Mouse (Mus musculus) intestine, postnatal 0 days (tissue): ENCODE data around the gene Ston1. TPM values are rescaled to one million over a fixed set of nuclear protein-coding genes. Genes with fewer than 3 reads are reported as not detected.

Experiments
- ATAC-seq: fragments of 200-750 bp; cut with Nextera tagmentation; 2 replicates; pipeline ENCODE4 v1.8.0; 2017; ENCODE audit warnings: mild to moderate bottlenecking, moderate TSS enrichment, moderate library complexity
- H3K27ac ChIP-seq: fragments of 300-500 bp; sonication (generic); 2 replicates; pipeline ENCODE4 v1.5.1; 2014; ENCODE audit warnings: mild to moderate bottlenecking, low read depth, low read length, moderate library complexity
- H3K27me3 ChIP-seq: fragments of 300-500 bp; sonication (generic); replicated peaks from 2 replicates; pipeline ENCODE4 v1.6.1; 2014; ENCODE audit warnings: low read length, mixed read lengths; ENCODE audit not compliant: control insufficient read depth, insufficient read depth
- H3K36me3 ChIP-seq: fragments of 300-500 bp; sonication (generic); 2 replicates; pipeline ENCODE4 v1.6.1; 2014; ENCODE audit warnings: mild to moderate bottlenecking, moderate library complexity; ENCODE audit not compliant: control insufficient read depth, insufficient read depth
- H3K4me1 ChIP-seq: fragments of 300-500 bp; sonication (generic); replicated peaks from 2 replicates; pipeline ENCODE4 v1.6.1; 2014; ENCODE audit warnings: antibody characterized with exemption, low read length, mixed read lengths; ENCODE audit not compliant: control insufficient read depth, insufficient read depth
- H3K4me2 ChIP-seq: fragments of 300-500 bp; sonication (generic); replicated peaks from 2 replicates; pipeline ENCODE4 v1.6.1; 2014; ENCODE audit warnings: low read depth, mild to moderate bottlenecking, moderate library complexity
- H3K4me3 ChIP-seq: fragments of 300-500 bp; sonication (generic); 2 replicates; pipeline ENCODE4 v1.5.1; 2014; ENCODE audit warnings: low read depth, low read length
- H3K9ac ChIP-seq: fragments of 300-500 bp; sonication (generic); 2 replicates; pipeline ENCODE4 v1.6.1; 2014; ENCODE audit warnings: mild to moderate bottlenecking, low read depth, low read length
- H3K9me3 ChIP-seq: fragments of 300-500 bp; sonication (generic); 2 replicates; pipeline ENCODE4 v1.6.1; 2016; ENCODE audit warnings: mixed run types; ENCODE audit not compliant: control insufficient read depth
- CTCF ChIP-seq: sonication (generic); IDR thresholded peaks from 2 replicates; pipeline ENCODE4 v1.5.1; 2016; ENCODE audit warnings: low read depth, mild to moderate bottlenecking, control low read depth, antibody characterized with exemption, moderate library complexity
- WGBS: fragments of 180-500 bp; shearing (Covaris S2); extraction: QIAGEN DNeasy Blood & Tissue Kit; methylation state at CpG from one replicate; pipeline ENCODE4 v1.1.7; 2014; 5-methylcytosine and 5-hydroxymethylcytosine counted together
- polyA plus RNA-seq: library from polyadenylated mRNA; unstranded; fragments of >200 nt; fragmentation: Nextera tagmentation; extraction: Ambion mirVana; gene quantifications from 2 replicates; pipeline ENCODE4 v1.2.1, GENCODE M21; 2015

The Ston1 gene
- 3.7 and 3.9 TPM in 2 replicates for polyA plus RNA-seq

DNA sequence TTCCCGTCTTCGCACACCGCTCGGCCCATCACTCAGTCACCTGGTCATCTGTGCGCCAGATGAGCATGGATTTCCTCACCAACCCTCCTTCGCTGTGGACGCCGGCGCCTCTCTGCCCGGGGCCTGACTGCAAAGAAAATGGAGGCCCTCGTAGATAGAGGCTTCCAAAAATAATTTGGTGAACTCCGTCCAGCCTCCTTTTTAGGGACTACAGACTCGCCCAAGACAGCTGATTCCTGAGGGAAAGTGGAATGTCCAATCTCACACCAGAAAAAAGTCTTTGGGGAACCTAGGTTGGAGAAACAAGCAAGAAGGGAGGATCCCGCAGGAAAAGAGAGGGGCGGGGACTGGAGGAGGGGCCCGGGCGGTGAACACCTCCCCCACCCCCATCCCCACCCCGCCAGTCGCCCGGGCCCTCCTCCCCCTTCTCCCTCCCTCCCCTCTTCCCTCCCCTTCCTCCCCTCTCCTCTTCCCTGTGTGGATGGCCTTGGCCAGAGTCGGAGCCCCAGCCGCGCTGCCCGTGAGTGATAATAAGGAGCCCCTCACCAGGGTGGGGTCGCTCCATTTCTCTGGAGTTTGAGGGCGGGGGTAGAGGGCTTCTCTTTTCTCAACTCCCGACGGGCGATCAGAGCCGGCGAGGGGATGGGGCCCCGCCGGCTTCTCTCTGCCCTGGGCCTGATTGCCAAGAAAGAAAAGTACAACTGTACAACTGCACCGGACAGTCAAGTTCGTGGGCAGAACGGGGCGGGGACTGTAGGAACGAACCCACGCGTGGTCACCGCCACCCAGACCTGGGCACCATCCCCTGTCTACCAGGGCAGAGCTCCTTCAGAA, at the start of gene Ston1:
TSS of gene Ston1 (plus strand) at position 463 of the 834 bp plus-strand sequence.
- peak within 1 kb of the TSS; percentile 84 for H3K4me2 ChIP-seq
- H3K9ac ChIP-seq = peak within 1 kb of the TSS; percentile 64
- no peaks in the 10 kb centered on the region for H3K9me3 ChIP-seq
- H3K27me3 ChIP-seq = no peaks in the 10 kb centered on the region
- peak within 1 kb of the TSS; percentile 70 for H3K27ac ChIP-seq
- no peak for TF ChIP-seq CTCF
- ATAC-seq = peak; percentile 86
- no peaks in the 10 kb centered on the region for H3K36me3 ChIP-seq
- 1% methylated on average over 41 of the region's 41 CpGs for WGBS
- H3K4me3 ChIP-seq = peak within 1 kb of the TSS; percentile 62
- no peaks in the 10 kb centered on the region for H3K4me1 ChIP-seq

DNA sequence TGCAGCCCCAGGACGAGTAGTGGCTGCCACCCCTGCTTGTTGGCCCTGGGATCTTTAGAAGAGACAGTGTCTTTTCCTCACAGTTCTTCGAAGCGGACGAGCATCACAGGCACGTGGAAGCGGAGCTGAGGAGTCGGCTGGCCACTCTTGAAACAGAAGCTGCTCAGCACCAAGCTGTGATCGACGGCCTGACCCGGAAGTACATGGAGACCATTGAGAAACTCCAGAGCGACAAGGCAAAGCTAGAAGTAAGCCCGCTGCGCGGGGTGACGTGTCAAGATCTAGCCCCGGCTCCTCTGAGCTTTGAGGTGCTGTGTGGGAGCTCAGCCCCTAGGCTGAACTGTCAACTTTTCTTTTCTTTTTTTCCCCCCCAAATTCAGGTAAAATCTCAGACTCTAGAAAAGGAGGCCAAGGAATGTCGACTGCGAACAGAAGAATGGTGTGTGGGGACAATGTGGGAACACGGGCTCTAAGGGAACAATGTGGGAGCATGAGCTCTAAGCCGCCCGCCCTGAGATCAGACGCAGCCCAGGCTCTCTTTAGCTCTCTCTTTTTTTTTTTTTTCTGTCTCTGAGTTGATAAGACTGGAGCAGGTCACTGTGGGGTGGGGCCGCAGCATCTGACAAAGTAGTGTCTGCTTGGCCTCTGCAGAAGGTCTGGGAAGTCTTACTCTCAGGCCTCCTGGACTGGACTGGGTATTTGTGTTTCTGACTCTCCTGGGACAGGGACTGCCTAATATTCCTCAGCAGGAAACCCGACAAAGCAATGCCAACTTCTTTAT, 47.9 kb upstream of the Ston1 start:
- Histone ChIP-seq H3K9ac (no peak overlapping the region), H3K4me3 (no peak overlapping the region), H3K27me3 (no peaks in the 10 kb centered on the region), H3K36me3 (peaks cover 62% of the 10 kb centered on the region), H3K27ac (no peak overlapping the region), H3K4me1 (peaks cover 3% of the 10 kb centered on the region; the same call in 1 of the 2 replicates), H3K9me3 (no peaks in the 10 kb centered on the region), H3K4me2 (no peak overlapping the region)
- WGBS = 77% methylated on average over 24 of the region's 24 CpGs
- no peak for ATAC-seq
- TF ChIP-seq CTCF = no peak

DNA sequence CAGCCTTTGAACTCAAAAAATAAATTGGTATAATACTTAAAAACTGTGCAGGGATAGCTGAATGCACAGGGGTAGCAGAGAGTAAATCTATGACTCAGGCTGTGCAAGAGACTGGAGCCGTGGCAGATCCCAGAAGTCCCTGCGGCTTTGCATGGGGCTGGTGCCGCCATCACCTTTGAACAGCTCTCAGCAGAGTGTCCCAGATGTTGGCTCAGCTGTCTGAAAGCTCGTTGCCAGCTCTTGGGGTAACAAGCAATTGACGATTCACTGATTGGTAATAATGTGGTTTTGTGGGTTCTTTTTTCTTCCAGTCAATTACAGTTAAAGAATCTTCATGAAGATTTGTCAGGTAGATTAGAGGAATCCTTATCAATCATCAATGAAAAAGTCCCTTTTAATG, 47.1 kb upstream of the Ston1 start:
- Histone ChIP-seq H3K4me1 (peaks cover 3% of the 10 kb centered on the region; the same call in 1 of the 2 replicates), H3K4me2 (no peak overlapping the region), H3K36me3 (peaks cover 63% of the 10 kb centered on the region), H3K4me3 (no peak overlapping the region), H3K9me3 (no peaks in the 10 kb centered on the region), H3K9ac (no peak overlapping the region), H3K27ac (no peak overlapping the region), H3K27me3 (no peaks in the 10 kb centered on the region)
- TF ChIP-seq CTCF = no peak
- WGBS = 81% methylated on average over 5 of the region's 5 CpGs
- ATAC-seq = no peak

DNA sequence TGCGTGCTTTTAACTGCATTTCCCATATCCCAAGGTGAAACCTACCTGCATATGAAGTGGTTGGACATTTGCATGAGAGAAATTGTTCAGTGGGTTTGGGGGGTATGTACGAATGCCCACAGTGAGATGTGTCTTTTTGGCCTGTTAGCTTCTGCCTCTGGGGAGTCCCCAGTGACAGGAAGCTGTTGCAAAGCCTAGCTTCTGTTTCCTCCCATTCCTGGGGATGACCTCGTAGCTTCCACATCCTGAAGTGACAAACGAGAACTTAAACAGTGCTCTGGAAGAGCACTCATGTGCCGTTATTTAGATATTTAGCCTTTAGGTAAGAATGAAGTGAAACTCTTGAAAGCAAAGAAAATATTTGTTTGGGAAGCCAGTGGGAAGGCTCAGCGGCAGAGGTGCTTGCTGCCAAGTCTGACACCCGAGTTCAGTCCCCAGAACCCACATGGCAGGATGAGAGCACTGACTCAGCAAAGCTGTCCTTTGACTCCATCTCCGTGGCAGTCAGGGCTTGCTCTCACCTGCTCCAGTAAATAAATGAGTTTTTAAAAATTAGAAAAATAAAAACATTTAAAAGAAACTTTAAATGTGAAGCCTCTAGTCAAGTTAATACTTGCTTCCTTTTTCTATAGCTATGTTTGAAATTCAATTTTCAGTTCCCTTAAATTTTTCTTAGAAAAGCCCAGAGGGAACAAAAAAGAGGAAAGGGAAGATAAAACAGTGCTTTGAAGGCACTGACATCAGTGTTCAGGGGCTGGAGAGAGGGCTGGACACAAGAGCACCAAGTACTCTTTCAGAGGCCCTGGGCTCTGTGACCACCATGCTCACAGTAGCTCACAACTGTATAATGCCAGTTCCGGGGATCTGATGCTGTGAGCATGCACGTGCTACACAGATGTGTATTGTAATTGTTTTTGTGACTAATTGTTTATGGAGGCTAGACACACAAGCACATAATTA, 46.2 kb upstream of the Ston1 start:
- Histone ChIP-seq H3K4me1 (peaks cover 3% of the 10 kb centered on the region; the same call in 1 of the 2 replicates), H3K36me3 (peaks cover 63% of the 10 kb centered on the region), H3K27me3 (no peaks in the 10 kb centered on the region), H3K4me2 (no peak overlapping the region), H3K9ac (no peak overlapping the region), H3K4me3 (no peak overlapping the region), H3K9me3 (no peaks in the 10 kb centered on the region), H3K27ac (no peak overlapping the region)
- no peak for ATAC-seq
- no peak for TF ChIP-seq CTCF
- 61% methylated on average over 10 of the region's 10 CpGs for WGBS

DNA sequence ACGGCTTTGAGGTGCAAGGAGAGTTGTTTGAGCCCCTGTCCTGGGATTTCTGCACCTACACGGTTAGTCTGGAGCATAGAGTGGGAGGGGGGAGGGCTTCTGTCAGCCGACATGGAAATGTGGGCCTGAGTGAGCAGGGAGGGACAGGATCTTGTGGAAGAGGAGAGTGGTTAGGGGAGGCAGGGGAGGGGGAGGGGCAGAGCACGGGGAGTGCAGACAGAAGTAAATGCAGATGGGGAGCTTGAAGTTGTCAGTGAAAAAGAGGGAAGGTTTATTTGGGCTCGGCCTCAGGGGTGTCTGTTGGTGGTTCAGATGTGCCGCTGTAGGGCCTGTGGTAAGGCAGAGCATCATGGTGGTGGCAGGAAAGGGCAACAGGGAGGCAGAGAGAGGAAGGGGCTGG, 44.9 kb upstream of the Ston1 start:
- Histone ChIP-seq H3K27ac (peak overlapping the region; percentile 75; the same call in 1 of the 2 replicates), H3K4me1 (peaks cover 3% of the 10 kb centered on the region; the same call in 1 of the 2 replicates), H3K4me3 (no peak overlapping the region), H3K36me3 (peaks cover 59% of the 10 kb centered on the region), H3K9ac (no peak overlapping the region), H3K9me3 (no peaks in the 10 kb centered on the region), H3K4me2 (no peak overlapping the region), H3K27me3 (no peaks in the 10 kb centered on the region)
- TF ChIP-seq CTCF = no peak
- WGBS = 40% methylated on average over 6 of the region's 6 CpGs
- no peak for ATAC-seq
